Comparison of ENCODE assay signal across 8 mouse cellular contexts in genomic region chr12:76765354-76765851, GRCm38 (mm10). TPM values are rescaled to one million over a fixed set of nuclear protein-coding genes. Genes with fewer than 3 reads are reported as not detected.
DNase-seq lines count a peak whose midpoint lies in the region; ATAC-seq and TF ChIP-seq lines count a peak whose summit lies in the region.

Gene Churc1 (plus strand): TSS chr12:76765538.
Gene Fntb (plus strand): TSS chr12:76765589.

- no peaks in the 10 kb centered on the region for H3K9me3 ChIP-seq in ES-E14 (ENCODE audit: control insufficient read depth, insufficient read depth, low read depth, low read length)
- no peaks in the 10 kb centered on the region for H3K9me3 ChIP-seq in forebrain, embryonic 16.5 days (ENCODE audit: control insufficient read depth, low read length)
- no peaks in the 10 kb centered on the region for H3K9me3 ChIP-seq in lung, embryonic 14.5 days (ENCODE audit: low read depth, low read length)

- peak within 1 kb of the TSS; percentile 81 to 86 for H3K4me3 ChIP-seq in ES-E14 (ENCODE audit: insufficient read depth in 1 of 2, low read depth in 1 of 2, low read length in 2 of 2, poor library complexity in 1 of 2, severe bottlenecking in 1 of 2)
- peak within 1 kb of the TSS; percentile 59 for H3K4me3 ChIP-seq in forebrain, embryonic 16.5 days (replicated peaks; ENCODE audit: low read length)
- H3K4me3 ChIP-seq in layer of hippocampus, adult 2 months = peak within 1 kb of the TSS; percentile 73
- peak within 1 kb of the TSS; percentile 70 for H3K4me3 ChIP-seq in lung, embryonic 14.5 days (ENCODE audit: low read depth, low read length)
- H3K4me3 ChIP-seq in olfactory bulb, adult 2 months (ENCODE audit: insufficient read depth, low read depth, low read length) = peak within 1 kb of the TSS; percentile 100
- H3K4me3 ChIP-seq in thymus, adult 2 months (ENCODE audit: control insufficient read depth, insufficient read depth, low read length) = peak within 1 kb of the TSS; percentile 87

- peak; percentile 67 for TF ChIP-seq POLR2A in olfactory bulb, adult 2 months (IDR thresholded peaks at IDR 0.05; ENCODE audit: insufficient read depth, low read depth, low read length)
- peak; percentile 89 for TF ChIP-seq POLR2A in thymus, adult 2 months (IDR thresholded peaks at IDR 0.05; ENCODE audit: control insufficient read depth, extremely low read depth, insufficient read depth, low read length, poor library complexity)

- TF ChIP-seq CTCF in layer of hippocampus, adult 2 months (conservative IDR thresholded peaks at IDR 0.05) = 0 out of 2 replicates have a peak, but pooled peaks have one; percentile 7
- TF ChIP-seq CTCF in lung, embryonic 14.5 days (IDR thresholded peaks at IDR 0.05; ENCODE audit: low read depth) = no peak; the same call in 1 of the 2 replicates
- TF ChIP-seq CTCF in olfactory bulb, adult 2 months (IDR thresholded peaks at IDR 0.05; ENCODE audit: insufficient read depth, low read depth, low read length) = no peak
- TF ChIP-seq CTCF in thymus, adult 2 months (IDR thresholded peaks at IDR 0.05; ENCODE audit: borderline replicate concordance, control insufficient read depth, extremely low read depth, insufficient read depth, low read length, poor library complexity) = 0 out of 2 replicates have a peak, but pooled peaks have one; percentile 36

- peak within 1 kb of the TSS; percentile 55 for H3K4me2 ChIP-seq in forebrain, embryonic 16.5 days (ENCODE audit: low read length)
- peak within 1 kb of the TSS; percentile 72 for H3K4me2 ChIP-seq in lung, embryonic 14.5 days

- WGBS in forebrain, embryonic 16.5 days = 0% methylated on average over 31 of the region's 31 CpGs
- under 1% methylated on average over 31 of the region's 31 CpGs for WGBS in lung, embryonic 14.5 days
- under 1% methylated on average over 31 of the region's 31 CpGs for WGBS in olfactory bulb, adult 2 months
- under 1% methylated on average over 31 of the region's 31 CpGs for WGBS in thymus, adult 2 months

- intact Hi-C loops in heart, postnatal 36 days (cut with DNase I) = no loop called here

- H3K36me3 ChIP-seq in ES-E14 (ENCODE audit: control insufficient read depth, insufficient read depth, low read length, poor library complexity, severe bottlenecking) = no peaks in the 10 kb centered on the region
- no peaks in the 10 kb centered on the region for H3K36me3 ChIP-seq in forebrain, embryonic 16.5 days (ENCODE audit: control insufficient read depth, insufficient read depth)
- no peaks in the 10 kb centered on the region for H3K36me3 ChIP-seq in lung, embryonic 14.5 days (ENCODE audit: insufficient read depth)
- H3K36me3 ChIP-seq in thymus, adult 2 months (ENCODE audit: control insufficient read depth, insufficient read depth, low read length) = no peaks in the 10 kb centered on the region

- peaks cover 0 to 10% of the 10 kb centered on the region in 2 experiments; a peak in 2 of 4 replicates for H3K4me1 ChIP-seq in ES-E14 (ENCODE audit: control insufficient read depth in 2 of 2, insufficient read depth in 2 of 2, low read length in 2 of 2, poor library complexity in 1 of 2)
- H3K4me1 ChIP-seq in forebrain, embryonic 16.5 days (replicated peaks; ENCODE audit: control insufficient read depth, insufficient read depth, low read length) = peaks cover 4% of the 10 kb centered on the region
- no peaks in the 10 kb centered on the region for H3K4me1 ChIP-seq in lung, embryonic 14.5 days (ENCODE audit: insufficient read depth)
- H3K4me1 ChIP-seq in olfactory bulb, adult 2 months (ENCODE audit: control insufficient read depth, insufficient read depth, low read length) = peaks cover 6% of the 10 kb centered on the region
- H3K4me1 ChIP-seq in thymus, adult 2 months (replicated peaks; ENCODE audit: control insufficient read depth, insufficient read depth, low read length) = peaks cover 8% of the 10 kb centered on the region

- peak; percentile 98 for ATAC-seq in forebrain, embryonic 16.5 days
- peak; percentile 98 for ATAC-seq in lung, embryonic 14.5 days (ENCODE audit: insufficient read depth)

- H3K27ac ChIP-seq in ES-E14 (ENCODE audit: insufficient read depth, low read depth, low read length, poor library complexity, severe bottlenecking) = peak within 1 kb of the TSS; percentile 71
- peak within 1 kb of the TSS; percentile 73 for H3K27ac ChIP-seq in forebrain, embryonic 16.5 days (ENCODE audit: low read length)
- peak within 1 kb of the TSS; percentile 97 for H3K27ac ChIP-seq in layer of hippocampus, adult 2 months
- peak within 1 kb of the TSS; percentile 62; the same call in 1 of the 2 replicates for H3K27ac ChIP-seq in lung, embryonic 14.5 days (ENCODE audit: low read depth)
- H3K27ac ChIP-seq in olfactory bulb, adult 2 months (ENCODE audit: insufficient read depth, low read depth, low read length) = peak within 1 kb of the TSS; percentile 99
- H3K27ac ChIP-seq in thymus, adult 2 months (ENCODE audit: control insufficient read depth, insufficient read depth, low read length) = peak within 1 kb of the TSS; percentile 84

- in situ Hi-C loops in ES-E14 (cut with MboI; ENCODE audit: low sequenced_read_pairs in 2 of 2, unreplicated experiment in 2 of 2) = no loop called here

- peak within 1 kb of the TSS; percentile 97 for H3K9ac ChIP-seq in ES-E14 (ENCODE audit: insufficient read depth, low read depth, low read length, poor library complexity, severe bottlenecking)
- H3K9ac ChIP-seq in forebrain, embryonic 16.5 days (replicated peaks; ENCODE audit: low read depth, low read length) = peak within 1 kb of the TSS; percentile 67
- H3K9ac ChIP-seq in lung, embryonic 14.5 days = peak within 1 kb of the TSS; percentile 76

- no peaks in the 10 kb centered on the region for H3K27me3 ChIP-seq in forebrain, embryonic 16.5 days (replicated peaks; ENCODE audit: control insufficient read depth, insufficient read depth, low read length)
- no peaks in the 10 kb centered on the region for H3K27me3 ChIP-seq in lung, embryonic 14.5 days (ENCODE audit: insufficient read depth, low read length)
- no peaks in the 10 kb centered on the region for H3K27me3 ChIP-seq in thymus, adult 2 months (ENCODE audit: control insufficient read depth, insufficient read depth, low read length)

- DNase-seq in ES-E14 (ENCODE audit: low read depth, low spot score) = peak; percentile 99
- peak; percentile 83 for DNase-seq in cerebellum, adult 11-12 months
- peak; percentile 89 to 92 for DNase-seq in heart, postnatal 36 days
- peak; percentile 86 to 88 for DNase-seq in layer of hippocampus, adult 2 months (ENCODE audit: low spot score in 2 of 2)
- peak; percentile 98 for DNase-seq in lung, embryonic 14.5 days
- peak; percentile 95 for DNase-seq in thymus, adult 2 months

TF ChIP-seq in ES-E14, 5 proteins besides CTCF, POLR2A, EP300 and RAD21:
- no peak for TF ChIP-seq ZC3H11A (IDR thresholded peaks at IDR 0.05; ENCODE audit: borderline replicate concordance, low read depth, low read length)
- no peak for TF ChIP-seq ZNF384 (IDR thresholded peaks at IDR 0.05; ENCODE audit: low read depth, low read length)
- peak; percentile 48; the same call in 1 of the 2 replicates for TF ChIP-seq HCFC1 (IDR thresholded peaks at IDR 0.05; ENCODE audit: borderline replicate concordance, insufficient read depth, low read length)
- peak; percentile 95 for TF ChIP-seq CHD2 (IDR thresholded peaks at IDR 0.05; ENCODE audit: low read depth, low read length)
- TF ChIP-seq MAFK (IDR thresholded peaks at IDR 0.05; ENCODE audit: insufficient read depth, low read depth, low read length) = no peak
TF ChIP-seq in ES-E14: peak in this region for 2.

RNA-seq across cellular contexts. Expression of gene Churc1, which starts in this region (rescaled TPM):
- total RNA-seq in ES-E14 (2012; rRNA removed) = 69.5 and 74.4 TPM in 2 replicates
- 108 and 129 TPM in 2 replicates for polyA plus RNA-seq in forebrain, embryonic 16.5 days (2015; fragmentation: Nextera tagmentation; extraction: Ambion mirVana)
- total RNA-seq in heart, postnatal 36 days (2021) = 10 to 100 TPM; 84.7 to 89.3 TPM
- 10 to 100 TPM; 36.5 to 37.3 TPM for total RNA-seq in layer of hippocampus, adult 2 months (2021)
- 119 and 137 TPM in 2 replicates for polyA plus RNA-seq in lung, embryonic 14.5 days (2014; fragmentation: Nextera tagmentation; extraction: Ambion mirVana)
- not detected in 2 replicates for polyA plus RNA-seq in olfactory bulb, adult 2 months (2012; ENCODE audit: insufficient read depth, insufficient read length, low replicate concordance, missing spikeins)
- 61.6 and 68.3 TPM in 2 replicates for polyA plus RNA-seq in thymus, adult 2 months (2012; rRNA removed)

RNA-seq across cellular contexts. Expression of gene Fntb, which starts in this region (rescaled TPM):
- total RNA-seq in ES-E14 (2012; rRNA removed) = 24.0 and 24.2 TPM in 2 replicates
- polyA plus RNA-seq in forebrain, embryonic 16.5 days (2015; fragmentation: Nextera tagmentation; extraction: Ambion mirVana) = 36.6 and 38.0 TPM in 2 replicates
- 10 to 100 TPM; 13.3 to 14.5 TPM for total RNA-seq in heart, postnatal 36 days (2021)
- 10 to 100 TPM; 24.8 to 26.2 TPM for total RNA-seq in layer of hippocampus, adult 2 months (2021)
- 43.5 and 48.4 TPM in 2 replicates for polyA plus RNA-seq in lung, embryonic 14.5 days (2014; fragmentation: Nextera tagmentation; extraction: Ambion mirVana)
- polyA plus RNA-seq in olfactory bulb, adult 2 months (2012; ENCODE audit: insufficient read depth, insufficient read length, low replicate concordance, missing spikeins) = not detected in 2 replicates
- polyA plus RNA-seq in thymus, adult 2 months (2012; rRNA removed) = 50.9 and 51.3 TPM in 2 replicates

Comparison
In these comparisons a context has a peak if more than half of its experiments do, and no peak if none do; other contexts are left out.
1. Peak in every context shown above with its lines: DNase-seq, ATAC-seq, H3K4me3 ChIP-seq and H3K27ac ChIP-seq.
2. RNA of gene Fntb (polyA plus RNA-seq): 50.9 to 51.3 TPM in thymus, adult 2 months, 43.5 to 48.4 TPM in lung, embryonic 14.5 days and 36.6 to 38.0 TPM in forebrain, embryonic 16.5 days; not detected in olfactory bulb, adult 2 months; every median in the first group is over 10 times any median in the second.
3. CTCF ChIP-seq: peak in layer of hippocampus, adult 2 months (single experiment) and thymus, adult 2 months (single experiment); none in lung, embryonic 14.5 days (single experiment) and olfactory bulb, adult 2 months (single experiment).